Mouse (Mus musculus): ENCODE measurements around the gene Gm38655.
A peak's percentile ranks its signal among the peaks of the same experiment; 100 is the strongest.

DNA sequence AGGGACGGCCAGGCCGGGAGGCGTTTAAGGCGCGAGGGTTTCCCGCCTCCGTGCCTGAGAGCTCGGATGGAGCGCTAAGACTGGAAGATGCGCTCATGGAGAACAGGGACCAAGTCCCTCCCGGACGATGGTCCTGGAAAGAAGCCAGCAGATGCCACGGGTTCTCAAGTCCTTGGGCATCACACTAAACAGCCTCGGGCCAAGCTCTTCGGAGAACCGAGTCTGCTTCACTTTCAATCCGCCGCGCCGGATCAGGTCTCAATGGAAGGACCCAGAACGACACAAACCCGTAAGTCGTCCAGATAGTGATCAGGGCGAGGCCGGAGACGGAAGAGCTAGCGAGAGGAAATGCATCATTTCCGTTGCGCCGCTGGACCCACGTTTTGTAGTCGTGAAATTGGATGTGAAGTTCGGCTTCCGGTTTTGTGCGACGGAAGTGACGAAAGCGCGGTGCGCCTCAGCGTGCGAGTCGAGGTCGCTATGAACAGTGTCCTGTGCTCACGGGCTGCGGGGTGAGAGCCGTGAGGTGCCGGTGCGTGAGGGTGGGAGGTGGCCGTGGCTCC lies 8.9 kb upstream of the Gm38655 start, which contains the start of gene BC003965:
- TF ChIP-seq EP300 (IDR thresholded peaks at IDR 0.05; ENCODE audit: insufficient read depth, low read depth, low read length) (peak; percentile 100), POLR2A (IDR thresholded peaks at IDR 0.05; ENCODE audit: insufficient read depth, low read depth, low read length) (peak; percentile 98), CTCF (IDR thresholded peaks at IDR 0.05) (no peak)
